Mouse (Mus musculus) adipocyte (in vitro differentiated cells): Measurements from ENCODE around the gene Mrpl39.

Experiments used
- DNase-seq: peaks from one replicate; pipeline ENCODE4 v3.0.0-alpha.2; 2016; ENCODE audit warnings: low spot score

Gene Mrpl39

GRCm38 (mm10) chr16:84698708-84699107 is 36.8 kb downstream of the Mrpl39 start:
- peak; percentile 19 for DNase-seq

GRCm38 (mm10) chr16:84696178-84696577 is 39.4 kb downstream of the Mrpl39 start:
- DNase-seq = no peak

GRCm38 (mm10) chr16:84681991-84682390 is 53.6 kb downstream of the Mrpl39 start:
- no peak for DNase-seq

- DNase-seq = no peak
Measured at GRCm38 (mm10) chr16:84680760-84681159, 54.8 kb downstream of the Mrpl39 start.

- no peak for DNase-seq
Measured at GRCm38 (mm10) chr16:84677292-84677691, 58.2 kb downstream of the Mrpl39 start.
